Mouse (Mus musculus): ENCODE data around the gene Slc44a2.

Slc44a2 gene

GRCm38 (mm10) chr9:21332161-21333061 lies 11.9 kb downstream of the Slc44a2 start:
- in situ Hi-C loops (cut with MboI, MseI): no loop called here

- in situ Hi-C loops (cut with MboI, MseI): no loop called here
Measured at GRCm38 (mm10) chr9:21333523-21333922, 13.0 kb downstream of the Slc44a2 start.

GRCm38 (mm10) chr9:21334747-21335146 lies 14.2 kb downstream of the Slc44a2 start:
- in situ Hi-C loops (cut with MboI, MseI): no loop called here

- in situ Hi-C loops (cut with MboI, MseI): no loop called here
Measured at GRCm38 (mm10) chr9:21335391-21335790, 14.9 kb downstream of the Slc44a2 start.

GRCm38 (mm10) chr9:21336491-21336890 lies 16.0 kb downstream of the Slc44a2 start:
- in situ Hi-C loops (cut with MboI, MseI): no loop called here

GRCm38 (mm10) chr9:21337652-21338051 lies 17.2 kb downstream of the Slc44a2 start:
- in situ Hi-C loops (cut with MboI, MseI): no loop called here

- in situ Hi-C loops (cut with MboI, MseI): no loop called here
Measured at GRCm38 (mm10) chr9:21340411-21340810, 19.9 kb downstream of the Slc44a2 start.

GRCm38 (mm10) chr9:21346627-21347365 lies 26.3 kb downstream of the Slc44a2 start:
- in situ Hi-C loops (cut with MboI, MseI): no loop called here

GRCm38 (mm10) chr9:21348152-21348551 lies 27.7 kb downstream of the Slc44a2 start:
- in situ Hi-C loops (cut with MboI, MseI): no loop called here

- in situ Hi-C loops (cut with MboI, MseI): no loop called here
Measured at GRCm38 (mm10) chr9:21351178-21351577, 30.7 kb downstream of the Slc44a2 start.

- in situ Hi-C loops (cut with MboI, MseI): no loop called here
Measured at GRCm38 (mm10) chr9:21351702-21352377, 31.3 kb downstream of the Slc44a2 start.

- in situ Hi-C loops (cut with MboI, MseI): no loop called here
Measured at GRCm38 (mm10) chr9:21352463-21353372, 32.2 kb downstream of the Slc44a2 start.

- in situ Hi-C loops (cut with MboI, MseI): no loop called here
Measured at GRCm38 (mm10) chr9:21353373-21353686, 32.8 kb downstream of the Slc44a2 start.

GRCm38 (mm10) chr9:21354796-21355195 lies 34.3 kb downstream of the Slc44a2 start:
- in situ Hi-C loops (cut with MboI, MseI): no loop called here

- in situ Hi-C loops (cut with MboI, MseI): no loop called here
Measured at GRCm38 (mm10) chr9:21356981-21357718, 36.7 kb downstream of the Slc44a2 start.

- in situ Hi-C loops (cut with MboI, MseI): loop anchor here (5.0 kb wide), 1 partner anchor 61 kb away; no protein-coding TSS in a partner anchor
Measured at GRCm38 (mm10) chr9:21366541-21367220, 46.2 kb downstream of the Slc44a2 start.

- in situ Hi-C loops (cut with MboI, MseI): loop anchor here (5.0 kb wide), 1 partner anchor 60 kb away; no protein-coding TSS in a partner anchor
Measured at GRCm38 (mm10) chr9:21367357-21368111, 47.0 kb downstream of the Slc44a2 start, which contains the start of gene Ilf3. Gene Ilf3 (plus strand): TSS chr9:21367871.

GRCm38 (mm10) chr9:21368131-21368584 lies 47.7 kb downstream of the Slc44a2 start:
- in situ Hi-C loops (cut with MboI, MseI): loop anchor here (5.0 kb wide), 1 partner anchor 59 kb away; no protein-coding TSS in a partner anchor

- in situ Hi-C loops (cut with MboI, MseI): loop anchor here (5.0 kb wide), 1 partner anchor 58 kb away; no protein-coding TSS in a partner anchor
Measured at GRCm38 (mm10) chr9:21369080-21369479, 48.6 kb downstream of the Slc44a2 start.

Data from T-helper 1 cell (primary cell).